Mouse (Mus musculus) hindlimb bud, embryonic 11.5 days (tissue): ENCODE results near the gene Atrip.

Experiments used
- DNase-seq: peaks from one replicate; pipeline ENCODE4 v3.0.0-alpha.2; 2012; ENCODE audit warnings: low read depth, low spot score; ENCODE audit errors: extremely low spot score

Gene Atrip

DNA sequence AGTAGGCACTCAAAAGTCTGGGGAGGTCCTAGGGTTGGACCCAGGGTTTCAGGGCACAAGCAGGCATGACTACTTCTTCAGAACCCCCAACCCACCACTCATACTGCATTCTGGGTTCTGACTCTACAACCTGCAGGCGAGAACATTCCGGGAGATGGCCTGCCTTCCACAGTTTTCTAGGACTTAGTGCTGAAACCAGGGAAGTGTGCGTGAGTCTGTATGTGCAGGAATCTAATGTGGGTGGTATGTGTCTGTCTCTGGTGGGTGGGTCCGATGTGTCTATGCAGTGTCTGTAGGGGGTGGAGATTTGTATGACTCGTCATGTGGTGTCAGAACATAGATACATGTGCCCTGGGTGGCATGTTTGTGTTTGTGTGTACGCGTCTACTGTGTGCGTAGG, 24.4 kb upstream of the Atrip start:
- no peak for DNase-seq

DNA sequence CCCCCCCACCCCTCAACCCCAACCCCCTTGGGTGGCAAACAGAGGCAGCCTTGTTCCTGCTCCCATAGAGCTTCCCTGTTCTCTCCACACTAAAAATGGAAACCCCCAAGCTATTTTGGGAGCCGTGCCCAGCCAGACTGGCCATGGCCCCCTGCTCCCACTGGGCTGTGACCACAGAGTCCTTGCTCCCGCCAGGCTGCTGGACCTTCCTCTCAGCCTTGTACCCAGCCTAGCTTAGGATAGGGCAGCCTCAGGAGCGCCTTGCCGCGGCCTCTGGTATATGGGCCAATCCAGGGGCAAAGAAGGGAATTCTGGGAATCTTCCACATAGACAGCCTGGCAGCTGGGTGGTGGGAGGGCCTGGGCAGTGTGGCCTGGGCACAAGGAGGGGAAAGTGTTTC, 23.9 kb upstream of the Atrip start:
- no peak for DNase-seq

DNA sequence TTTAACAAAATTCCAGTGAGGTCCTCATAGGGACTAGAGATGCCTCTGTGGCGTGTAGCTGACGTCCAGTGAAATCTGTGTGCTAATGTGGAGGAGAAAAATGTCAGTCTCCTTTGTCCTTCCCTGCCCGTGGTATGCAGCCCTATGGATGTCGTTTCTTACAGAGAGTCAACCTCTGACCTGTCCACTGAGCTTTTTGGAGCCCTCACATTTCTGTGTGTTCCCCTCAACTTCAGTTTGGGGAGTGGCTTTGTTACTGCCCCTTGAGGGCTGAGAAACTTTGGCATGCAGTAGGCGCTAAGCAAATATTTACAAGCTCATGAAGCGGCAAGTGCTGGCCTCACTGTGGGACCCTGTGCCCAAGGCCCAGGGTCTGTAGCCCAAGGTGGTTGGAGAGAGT, 23.4 kb upstream of the Atrip start:
- no peak for DNase-seq

DNA sequence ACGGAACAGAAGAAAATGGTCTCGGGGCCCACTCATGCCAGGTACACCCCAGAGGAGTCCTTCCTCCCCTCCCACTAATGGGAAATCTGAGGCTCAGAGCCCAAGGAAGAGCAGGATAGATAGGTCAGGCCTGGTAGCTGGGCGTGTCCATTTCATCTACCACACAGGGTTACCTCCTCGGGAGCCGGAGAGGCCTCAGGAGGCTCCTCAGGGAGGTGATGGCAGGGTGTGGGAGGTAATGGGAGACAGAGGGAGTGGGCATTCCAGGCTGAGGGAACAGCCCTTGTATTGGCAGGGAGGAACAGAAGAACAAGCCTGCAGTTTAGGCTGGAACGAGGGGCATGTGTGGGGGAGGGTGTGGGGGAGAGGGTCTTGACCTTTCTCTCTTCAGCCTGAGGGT, 22.9 kb upstream of the Atrip start:
- no peak for DNase-seq

GRCm38 (mm10) chr9:109096251-109096661, 22.3 kb upstream of the Atrip start:
- no peak for DNase-seq

GRCm38 (mm10) chr9:109095137-109095982, 21.4 kb upstream of the Atrip start, which contains the start of gene Plxnb1:
Gene Plxnb1 (plus strand): TSS chr9:109095389.
- no peak for DNase-seq

DNA sequence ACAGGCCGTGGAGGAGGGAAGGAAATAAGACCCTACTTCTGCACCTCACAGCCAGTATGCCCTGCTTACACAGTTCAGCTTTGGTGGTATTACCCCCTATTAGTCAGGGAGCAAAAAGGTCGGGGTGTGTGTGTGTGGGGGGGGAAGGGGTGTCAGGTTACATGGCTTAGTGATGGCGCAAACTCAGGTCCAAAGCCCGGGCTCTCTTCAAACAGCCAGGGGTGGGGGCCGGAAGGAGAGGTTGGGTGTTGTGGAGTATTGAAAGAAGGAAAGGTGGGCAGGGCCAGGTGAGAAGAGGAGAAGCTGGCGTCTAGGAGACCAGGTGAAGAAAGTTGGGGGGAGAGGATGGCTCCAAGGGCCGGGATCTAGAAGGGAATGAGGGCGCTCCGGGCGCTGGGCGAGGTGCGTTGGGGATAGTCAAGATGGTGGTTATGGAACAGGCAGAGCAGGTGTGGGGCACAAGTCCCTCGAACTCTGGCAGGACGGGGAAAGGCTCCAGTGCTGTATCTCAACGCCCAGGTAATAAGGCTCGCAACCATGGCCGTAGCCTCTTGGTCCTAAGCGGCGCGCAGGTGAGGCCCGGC, 20.7 kb upstream of the Atrip start:
- DNase-seq = no peak

- no peak for DNase-seq
Observed at GRCm38 (mm10) chr9:109093786-109094552, 20.0 kb upstream of the Atrip start.

DNA sequence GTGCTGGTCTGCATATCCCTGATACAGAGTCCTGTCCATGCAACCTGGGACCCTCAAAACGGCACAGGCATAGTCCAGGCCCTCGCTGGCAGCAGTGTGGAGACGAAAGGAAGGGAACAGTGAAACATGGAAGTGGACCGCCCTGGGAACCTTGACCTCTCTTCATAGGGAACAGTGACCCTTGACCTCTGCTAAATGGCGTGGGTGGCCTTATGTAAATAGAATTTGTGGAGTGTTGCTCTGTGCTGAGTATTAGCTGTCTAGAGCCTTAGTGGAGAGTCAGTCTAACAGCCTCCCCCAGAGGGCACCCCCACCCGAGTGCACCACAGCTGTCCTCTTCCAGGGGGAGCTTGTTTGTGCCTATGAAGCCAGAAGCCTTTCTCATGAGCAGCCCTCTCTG, 18.9 kb upstream of the Atrip start:
- no peak for DNase-seq

GRCm38 (mm10) chr9:109091802-109092201, 17.9 kb upstream of the Atrip start:
- DNase-seq = no peak

- no peak for DNase-seq
Observed at GRCm38 (mm10) chr9:109090446-109090845, 16.5 kb upstream of the Atrip start.

GRCm38 (mm10) chr9:109087987-109088386, 14.1 kb upstream of the Atrip start:
- no peak for DNase-seq

GRCm38 (mm10) chr9:109084922-109085321, 11.0 kb upstream of the Atrip start:
- no peak for DNase-seq

DNA sequence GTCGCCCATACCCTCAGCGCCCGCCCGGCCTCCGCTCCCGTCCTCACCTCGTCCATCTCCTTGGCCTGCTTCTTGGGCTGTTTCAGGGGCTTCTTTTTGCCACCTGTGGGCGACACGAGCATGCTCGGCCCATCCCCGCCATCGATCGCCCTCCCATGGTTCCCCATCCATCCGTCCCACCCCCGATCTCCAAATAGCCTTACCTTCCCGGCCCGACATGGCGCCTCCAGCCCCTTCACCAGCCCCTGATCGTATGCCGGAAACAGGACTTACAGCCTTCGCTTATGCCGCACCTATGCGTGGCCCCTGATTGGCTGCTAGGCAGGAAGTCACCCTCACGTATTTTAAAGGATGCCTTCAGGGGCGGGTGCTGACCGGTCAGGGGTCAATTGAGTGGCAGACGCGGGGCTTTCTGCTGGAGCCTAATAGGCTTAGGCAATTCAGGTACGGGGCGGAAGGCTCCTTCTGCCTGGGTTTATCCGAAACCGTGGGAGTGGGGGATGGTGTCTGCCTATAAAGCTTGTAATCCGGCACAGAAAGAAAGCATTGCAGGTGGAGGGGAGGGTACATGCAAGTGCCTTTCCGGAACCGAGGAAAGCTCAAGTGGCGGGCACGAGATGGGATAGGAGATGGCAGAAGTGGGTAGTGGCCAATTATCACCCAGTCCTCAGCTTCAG, 8.3 kb upstream of the Atrip start, which contains the start of the genes Ccdc51 and Tma7:
TSS of gene Ccdc51 (plus strand) at position 370 of the 677 bp plus-strand sequence.
TSS of gene Tma7 (minus strand) at position 464 of the 677 bp plus-strand sequence.
- no peak for DNase-seq

GRCm38 (mm10) chr9:109081749-109082123, 7.8 kb upstream of the Atrip start:
- DNase-seq = no peak

GRCm38 (mm10) chr9:109080516-109080915, 6.6 kb upstream of the Atrip start:
- DNase-seq = no peak

GRCm38 (mm10) chr9:109068095-109068735, 5.7 kb downstream of the Atrip start:
- no peak for DNase-seq

- no peak for DNase-seq
Observed at GRCm38 (mm10) chr9:109060898-109061295, 13.0 kb downstream of the Atrip start.

- DNase-seq = no peak
Observed at GRCm38 (mm10) chr9:109060184-109060897, 13.6 kb downstream of the Atrip start.
